Mouse (Mus musculus) cerebellum, adult 2 months (tissue): Measurements from ENCODE around the gene Rph3al. TPM values are rescaled to one million over a fixed set of nuclear protein-coding genes. Genes with fewer than 3 reads are reported as not detected.

Experiments
- DNase-seq, 2 experiments: peaks; one replicate each; pipeline ENCODE4 v3.0.0; 2021
- H3K27ac ChIP-seq: fragments of 200-500 bp; 2 replicates; pipeline ENCODE4 v1.5.1; 2012; ENCODE audit warnings: low read length, control low read depth, inconsistent platforms; ENCODE audit not compliant: insufficient read depth
- H3K27me3 ChIP-seq: fragments of 200-500 bp; 2 replicates; pipeline ENCODE4 v1.6.1; 2012; ENCODE audit warnings: inconsistent platforms, mild to moderate bottlenecking, low read length, moderate library complexity; ENCODE audit not compliant: control insufficient read depth, insufficient read depth
- H3K4me1 ChIP-seq: fragments of 200-500 bp; 2 replicates; pipeline ENCODE4 v1.6.1; 2011; ENCODE audit warnings: low read length; ENCODE audit not compliant: control insufficient read depth, insufficient read depth
- H3K4me3 ChIP-seq: fragments of 200-500 bp; replicated peaks from 2 replicates; pipeline ENCODE3; 2011; ENCODE audit warnings: mild to moderate bottlenecking, low read depth, low read length, control low read depth; ENCODE audit not compliant: insufficient read depth
- CTCF ChIP-seq: fragments of 200-500 bp; IDR thresholded peaks from 2 replicates; pipeline ENCODE4 v1.5.1; 2011; ENCODE audit warnings: low read depth, mild to moderate bottlenecking, control low read depth, low read length, moderate library complexity, borderline replicate concordance; ENCODE audit not compliant: insufficient read depth
- POLR2A ChIP-seq: fragments of 200-500 bp; IDR thresholded peaks from 2 replicates; pipeline ENCODE4 v1.6.1; 2011; ENCODE audit warnings: low read length, control low read depth, borderline replicate concordance; ENCODE audit not compliant: insufficient read depth
- WGBS: fragments of 180-500 bp; shearing (Covaris S2); methylation state at CpG from one replicate; pipeline ENCODE4 v1.1.7; 2018; 5-methylcytosine and 5-hydroxymethylcytosine counted together
- polyA plus RNA-seq: library from polyadenylated mRNA; depleted of rRNA; stranded (reverse); fragments of >200 nt; gene quantifications from 2 replicates; pipeline ENCODE4 v1.2.3, GENCODE M21; 2012

The Rph3al gene
- polyA plus RNA-seq, 1 experiment, result 3.6 TPM

DNA sequence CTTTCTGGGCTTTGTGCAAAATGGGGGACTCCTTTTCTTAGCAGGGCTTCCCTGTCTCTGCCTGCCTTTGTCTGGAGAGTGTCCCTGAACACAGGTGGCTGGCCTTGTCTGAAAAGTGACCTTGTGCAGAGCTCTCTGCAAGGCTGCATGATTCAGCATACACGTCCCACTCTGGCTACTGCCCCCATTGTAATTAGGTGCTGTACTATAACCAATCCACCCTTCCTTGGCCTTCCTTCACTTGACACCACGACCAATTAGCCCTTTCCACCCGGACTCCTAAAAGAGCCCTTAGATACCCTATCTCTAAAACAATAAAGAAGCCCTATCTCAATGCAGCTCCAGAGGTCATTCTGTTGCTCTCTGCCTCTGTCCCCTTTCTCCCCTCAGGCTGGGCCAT lies 10.6 kb upstream of the Rph3al start:
- Histone ChIP-seq H3K4me3 (no peak overlapping the region), H3K27ac (no peak overlapping the region), H3K4me1 (no peaks in the 10 kb centered on the region), H3K27me3 (no peaks in the 10 kb centered on the region; the same call in 1 of the 2 replicates)
- no peak for DNase-seq
- TF ChIP-seq POLR2A (no peak), CTCF (no peak)
- WGBS, result 75% methylated on average over 3 of the region's 3 CpGs

DNA sequence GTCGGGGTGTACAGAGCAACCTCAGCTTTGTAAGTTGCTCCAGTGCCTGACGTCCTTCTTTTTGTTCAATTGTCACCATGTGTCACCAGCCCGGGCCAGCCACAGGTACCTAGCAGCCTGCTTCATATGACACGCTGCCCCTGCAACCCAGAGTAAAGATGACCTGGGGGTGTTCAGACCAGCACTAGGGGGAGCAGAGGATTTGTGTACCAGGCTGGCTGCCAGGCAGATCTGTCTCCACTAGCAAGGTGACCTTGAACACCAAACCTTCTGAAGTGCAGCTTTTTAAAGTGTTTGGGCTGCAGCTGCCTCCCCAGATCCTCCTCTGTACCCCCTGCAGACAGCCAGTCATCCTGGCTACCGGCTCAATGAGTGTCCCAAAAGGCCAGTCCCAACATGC lies 9.0 kb upstream of the Rph3al start:
- no peak for TF ChIP-seq POLR2A
- TF ChIP-seq CTCF, result no peak
- no peak overlapping the region for H3K27ac ChIP-seq
- H3K4me1 ChIP-seq, result no peaks in the 10 kb centered on the region
- H3K4me3 ChIP-seq, result no peak overlapping the region
- no peaks in the 10 kb centered on the region for H3K27me3 ChIP-seq
- 58% methylated on average over 5 of the region's 5 CpGs for WGBS
- DNase-seq, result no peak

DNA sequence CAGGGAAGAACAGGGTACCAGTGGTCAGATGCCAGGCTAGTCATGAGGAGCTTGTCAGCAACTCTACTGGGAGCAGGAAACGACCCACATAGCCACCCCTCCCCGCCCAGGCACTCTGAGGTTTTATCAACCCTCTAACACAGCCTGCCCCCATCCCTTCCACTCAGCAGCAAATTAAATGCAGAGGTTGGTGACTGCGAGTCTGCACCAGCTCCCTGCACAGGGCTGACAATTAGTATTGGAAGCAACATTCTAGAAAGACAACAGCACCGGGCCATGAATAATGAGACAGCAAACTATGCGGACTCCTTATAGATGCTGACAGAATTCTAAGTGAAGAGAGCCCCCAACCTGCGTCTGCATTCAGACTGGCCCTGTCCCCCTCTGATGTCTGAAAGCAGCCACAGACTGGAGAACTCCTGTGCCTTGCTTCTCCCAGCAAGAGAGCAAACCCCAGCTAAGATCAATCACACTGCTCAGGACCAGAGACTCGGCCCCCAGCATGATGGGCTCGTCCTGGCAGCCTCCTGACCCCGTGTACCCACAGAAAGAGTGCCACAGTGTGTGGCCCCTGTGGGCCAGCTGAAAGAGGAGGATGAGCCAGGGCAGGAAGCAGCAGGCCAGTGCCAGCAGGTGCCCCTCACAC lies 7.7 kb upstream of the Rph3al start:
- Histone ChIP-seq H3K27me3 (no peaks in the 10 kb centered on the region), H3K27ac (no peak overlapping the region), H3K4me3 (no peak overlapping the region), H3K4me1 (no peaks in the 10 kb centered on the region)
- DNase-seq, result no peak
- no peak for TF ChIP-seq POLR2A
- TF ChIP-seq CTCF, result no peak
- 49% methylated on average over 9 of the region's 9 CpGs for WGBS

DNA sequence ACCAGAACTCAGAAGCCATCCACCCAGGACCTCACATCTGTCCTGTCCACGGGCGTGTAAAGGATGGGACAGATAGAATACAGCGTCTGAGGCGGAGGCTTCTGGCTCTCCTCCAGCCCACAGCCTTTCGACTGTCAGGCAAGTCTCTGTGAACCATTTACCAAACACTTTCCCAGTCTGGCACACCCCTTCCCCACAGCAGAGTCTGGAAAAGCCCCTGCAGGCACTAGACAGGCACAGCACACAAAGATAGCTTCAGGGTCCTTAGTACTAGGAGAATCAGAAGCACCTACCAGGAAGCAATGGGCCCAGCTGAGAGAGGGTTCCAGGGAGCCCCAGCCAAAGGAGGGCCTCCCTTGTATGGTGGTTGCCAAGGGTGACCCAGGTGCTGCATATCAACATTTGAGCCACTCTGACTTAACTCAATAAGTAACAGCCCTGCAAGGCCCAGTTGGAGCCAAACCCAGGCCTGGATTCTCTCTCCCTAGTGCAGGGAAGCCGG lies 808 bp downstream of the Rph3al start:
- TF ChIP-seq POLR2A (no peak), CTCF (no peak)
- H3K4me1 ChIP-seq, result no peaks in the 10 kb centered on the region
- 58% methylated on average over 6 of the region's 6 CpGs for WGBS
- H3K4me3 ChIP-seq, result no peak overlapping the region
- H3K27me3 ChIP-seq, result no peaks in the 10 kb centered on the region
- DNase-seq, result no peak
- no peak overlapping the region for H3K27ac ChIP-seq

DNA sequence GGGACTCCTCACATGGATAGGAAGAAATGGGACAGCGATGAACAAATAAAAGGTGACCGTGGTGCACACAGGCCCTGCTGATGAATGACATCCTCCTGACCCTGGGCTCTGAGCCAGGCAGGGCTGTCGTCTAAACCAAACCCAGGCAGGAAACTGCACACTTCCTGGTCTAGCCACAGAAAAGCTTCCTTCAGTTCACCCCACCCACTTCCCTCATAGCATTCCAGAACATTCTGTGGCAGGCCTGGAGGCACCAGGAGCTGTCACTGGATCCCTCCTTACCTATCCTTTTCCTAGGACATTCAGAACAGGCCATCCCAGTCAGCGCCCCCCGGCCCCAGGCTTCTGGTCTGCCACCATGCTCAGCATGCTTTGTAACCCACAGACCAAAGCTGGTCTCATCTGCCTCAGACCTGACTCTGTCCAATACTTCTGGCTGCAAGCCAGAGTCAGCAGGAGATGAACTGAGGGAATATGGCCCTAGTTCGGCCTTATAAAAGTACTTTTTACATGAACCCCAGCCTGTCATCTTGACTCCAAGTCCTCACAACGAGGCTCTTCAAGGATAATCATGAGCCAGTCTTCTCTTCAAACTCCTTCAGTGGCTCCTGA lies 2.3 kb downstream of the Rph3al start:
- TF ChIP-seq CTCF (no peak), POLR2A (no peak)
- 57% methylated on average over 7 of the region's 7 CpGs for WGBS
- Histone ChIP-seq H3K4me1 (no peaks in the 10 kb centered on the region), H3K27me3 (no peaks in the 10 kb centered on the region), H3K27ac (peak overlapping the region; percentile 65), H3K4me3 (no peak overlapping the region)
- peak in 1 of 2 experiments; percentile 11 for DNase-seq

DNA sequence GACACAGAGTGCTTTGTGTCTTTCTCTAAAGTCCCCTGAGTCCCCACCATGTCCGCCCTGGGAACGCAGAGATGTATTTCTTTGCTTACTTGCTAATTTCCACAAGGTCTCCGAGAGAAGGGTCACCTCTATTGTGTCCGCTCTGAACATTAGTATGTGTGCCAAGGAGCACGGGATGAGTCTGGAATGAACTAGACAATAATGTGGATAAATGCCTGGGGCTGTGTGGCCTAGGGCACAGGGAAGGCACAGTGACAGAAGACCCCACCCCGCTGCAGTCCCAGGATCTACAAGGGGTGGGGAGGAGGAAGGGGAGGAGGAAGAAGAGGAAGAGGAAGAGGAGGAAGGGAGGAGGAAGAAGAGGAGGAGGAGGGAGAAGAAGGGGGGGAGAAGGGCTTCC lies 3.8 kb downstream of the Rph3al start:
- 63% methylated on average over 6 of the region's 6 CpGs for WGBS
- no peak overlapping the region for H3K4me3 ChIP-seq
- no peak for TF ChIP-seq CTCF
- TF ChIP-seq POLR2A, result no peak
- H3K4me1 ChIP-seq, result no peaks in the 10 kb centered on the region
- no peak for DNase-seq
- H3K27me3 ChIP-seq, result no peaks in the 10 kb centered on the region
- H3K27ac ChIP-seq, result no peak overlapping the region

DNA sequence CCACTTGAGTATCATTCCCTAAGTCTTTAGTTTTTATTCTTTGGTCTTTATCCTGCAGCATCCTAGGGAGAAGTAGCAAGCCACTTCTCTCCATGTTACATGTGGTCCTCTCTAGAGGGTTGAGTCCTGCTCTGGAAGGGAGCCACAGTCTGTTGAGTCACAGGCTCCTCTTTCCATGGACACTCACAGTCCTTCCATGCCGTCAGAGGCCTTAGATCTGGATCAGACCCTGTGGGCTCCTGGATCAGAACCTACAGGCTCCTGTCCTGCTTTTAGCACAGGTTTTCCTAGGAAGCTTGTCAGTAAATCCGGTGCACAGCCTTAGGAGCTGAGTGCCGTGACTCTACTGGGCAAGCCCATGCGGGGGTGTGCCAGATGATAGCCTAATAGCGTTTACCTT lies 4.9 kb downstream of the Rph3al start:
- WGBS, result 92% methylated on average over 5 of the region's 5 CpGs
- Histone ChIP-seq H3K27ac (no peak overlapping the region), H3K4me1 (no peaks in the 10 kb centered on the region), H3K27me3 (no peaks in the 10 kb centered on the region), H3K4me3 (no peak overlapping the region)
- TF ChIP-seq CTCF, result no peak
- no peak for TF ChIP-seq POLR2A
- no peak for DNase-seq
